Mouse (Mus musculus): ENCODE results near the gene Susd2.

- TF ChIP-seq POLR2A (IDR thresholded peaks at IDR 0.05; ENCODE audit: low read depth, low read length) (no peak), MAX (IDR thresholded peaks at IDR 0.05; ENCODE audit: low read length) (no peak), EP300 (IDR thresholded peaks at IDR 0.05; ENCODE audit: low read length) (no peak), MAFK (IDR thresholded peaks at IDR 0.05; ENCODE audit: insufficient replicate concordance, low read length) (no peak), E2F4 (IDR thresholded peaks at IDR 0.05; ENCODE audit: insufficient replicate concordance, low read depth, low read length) (no peak), JUN (IDR thresholded peaks at IDR 0.05; ENCODE audit: insufficient read depth, low read depth, low read length) (no peak), CTCF (conservative IDR thresholded peaks at IDR 0.05 in 1 of 2, IDR thresholded peaks at IDR 0.05 in 1 of 2; ENCODE audit: low read depth in 2 of 2, low read length in 2 of 2) (peak; percentile 92 to 100), CHD2 (IDR thresholded peaks at IDR 0.05; ENCODE audit: low read length) (no peak), ZKSCAN1 (IDR thresholded peaks at IDR 0.05; ENCODE audit: borderline replicate concordance, low read depth, low read length) (no peak), HCFC1 (IDR thresholded peaks at IDR 0.05; ENCODE audit: low read depth, low read length) (peak; percentile 34), GABPA (IDR thresholded peaks at IDR 0.05; ENCODE audit: insufficient replicate concordance, low read depth, low read length) (no peak)
Observed at GRCm38 (mm10) chr10:75635693-75636055, 8.1 kb downstream of the Susd2 start.

Measured in CH12.LX (cell line).